Mouse (Mus musculus) MEL-GATA-1-ER (cell line): ENCODE data around the gene Smpd3.

Source experiments
- DNase-seq: peaks from one replicate; pipeline ENCODE4 v3.0.0-alpha.2; 2012; ENCODE audit warnings: low read depth; ENCODE audit errors: extremely low read depth

Gene Smpd3

DNA sequence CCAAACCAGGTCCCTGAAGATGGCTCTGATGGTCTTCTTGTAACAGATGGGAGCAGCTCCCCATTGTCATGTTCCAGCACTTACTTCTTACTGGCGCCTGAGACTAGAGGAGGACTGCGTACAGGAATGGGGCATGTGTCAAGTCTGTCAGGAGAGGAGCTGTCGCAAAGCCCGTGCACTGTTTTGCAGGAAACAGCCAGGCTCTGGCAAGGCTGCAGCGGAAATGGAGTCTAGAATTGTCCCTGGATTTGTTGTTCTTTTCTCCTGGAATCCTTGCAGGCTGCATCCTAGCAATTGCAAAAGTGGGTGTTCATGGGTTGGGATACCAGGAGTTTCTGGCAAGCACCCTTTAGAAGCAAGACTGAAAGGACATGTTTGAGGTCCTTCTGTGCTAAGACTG, 39.5 kb downstream of the Smpd3 start:
- no peak for DNase-seq

DNA sequence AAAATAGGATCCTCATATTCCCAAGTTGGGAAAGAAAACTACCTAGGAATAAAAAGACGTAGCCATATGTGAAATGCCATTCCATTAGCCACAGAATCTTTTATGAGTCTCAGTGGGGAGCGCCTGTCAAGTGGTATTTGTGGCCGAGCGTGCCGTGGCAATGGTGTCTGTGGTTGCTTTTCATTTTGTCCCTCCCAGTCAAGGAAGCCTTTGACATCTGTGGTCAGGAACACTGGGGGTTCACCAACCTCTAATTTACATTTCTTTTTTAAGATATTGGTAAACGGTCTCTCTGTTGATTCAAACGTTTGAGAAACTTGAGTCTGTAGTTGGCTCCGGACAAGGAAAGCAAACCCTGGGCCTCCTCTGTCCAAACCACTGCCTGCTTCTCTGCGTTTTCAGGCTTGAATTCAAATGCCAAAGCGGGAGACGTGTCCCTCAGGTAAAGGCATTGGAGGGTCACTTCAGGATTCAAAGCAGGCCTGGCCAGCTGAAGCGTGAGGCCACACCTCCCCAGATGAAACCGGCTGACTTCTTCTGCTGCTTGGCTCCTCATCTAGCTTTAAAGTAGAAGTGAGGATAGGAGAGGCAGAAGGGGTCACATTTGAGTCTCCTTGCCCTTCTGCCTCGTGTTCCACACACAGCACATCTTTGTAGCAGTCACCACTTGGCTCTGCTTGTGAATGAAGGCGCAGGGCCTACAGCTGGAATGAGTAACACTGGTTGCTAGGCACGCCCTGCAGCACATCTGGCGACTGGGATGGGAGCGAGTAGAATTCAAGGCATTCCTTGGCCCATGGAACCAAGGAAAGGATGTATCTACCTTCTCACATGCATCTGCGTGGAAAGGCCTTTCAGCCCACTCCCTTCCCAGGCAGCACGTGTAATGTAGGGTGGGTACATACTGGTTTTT, 45.0 kb downstream of the Smpd3 start:
- no peak for DNase-seq

DNA sequence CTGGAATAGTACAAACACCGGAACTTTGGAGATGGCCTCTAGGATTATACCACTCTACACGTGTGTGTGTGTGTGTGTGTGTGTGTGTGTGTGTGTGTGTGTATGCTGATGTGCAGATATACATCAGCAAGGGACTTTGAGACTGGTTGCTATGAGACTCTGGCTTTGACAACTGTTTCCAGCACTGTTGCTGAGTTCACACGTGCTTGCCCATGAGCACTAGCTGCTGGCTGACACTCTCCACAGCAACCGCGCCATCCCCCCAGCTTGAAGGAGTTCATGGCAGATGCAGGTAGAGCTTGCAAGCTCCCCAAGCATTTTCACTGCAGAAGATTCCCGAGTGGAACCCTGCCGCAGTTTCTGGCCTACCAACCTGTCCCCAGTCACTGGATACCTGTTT, 48.3 kb downstream of the Smpd3 start:
- DNase-seq, result no peak

DNA sequence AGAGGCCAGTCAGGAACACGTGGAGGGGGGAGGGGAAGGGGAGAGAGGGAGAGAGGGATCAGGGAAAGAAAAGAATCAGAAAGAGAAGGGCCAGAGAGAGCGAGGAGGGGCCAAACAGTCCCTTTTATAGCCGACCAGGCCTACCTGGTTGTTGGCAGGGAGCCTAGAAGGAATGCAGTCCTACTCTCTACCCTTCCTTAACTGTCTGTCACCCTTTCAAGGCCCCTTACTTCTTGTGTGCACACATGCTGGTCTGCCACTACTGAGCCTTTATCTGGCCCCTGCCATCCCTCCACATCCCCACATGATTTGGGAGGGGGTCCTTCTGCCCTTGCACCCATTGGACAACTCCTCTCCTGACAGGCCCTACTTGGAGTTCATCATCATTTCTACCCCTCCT, 49.1 kb downstream of the Smpd3 start:
- no peak for DNase-seq

DNA sequence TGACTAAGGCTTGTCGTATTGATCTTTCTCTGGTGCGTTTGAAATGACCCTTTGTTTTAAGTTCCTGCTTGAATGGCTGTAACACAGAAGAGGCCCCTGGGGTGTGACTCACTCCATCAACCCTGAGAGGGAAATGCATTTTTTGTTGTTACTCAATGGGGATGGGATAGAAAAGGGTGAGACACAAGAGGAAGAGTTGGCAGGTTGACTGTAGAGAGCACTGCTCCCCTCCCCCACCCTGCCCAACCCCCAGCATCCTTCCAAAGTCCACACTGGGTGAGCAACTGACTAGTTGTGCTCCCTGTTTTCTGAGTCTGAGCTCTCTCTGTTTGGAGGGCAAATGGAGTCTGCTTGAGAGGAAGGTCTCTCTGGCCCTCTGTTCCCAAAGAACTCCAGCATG, 50.3 kb downstream of the Smpd3 start:
- no peak for DNase-seq

DNA sequence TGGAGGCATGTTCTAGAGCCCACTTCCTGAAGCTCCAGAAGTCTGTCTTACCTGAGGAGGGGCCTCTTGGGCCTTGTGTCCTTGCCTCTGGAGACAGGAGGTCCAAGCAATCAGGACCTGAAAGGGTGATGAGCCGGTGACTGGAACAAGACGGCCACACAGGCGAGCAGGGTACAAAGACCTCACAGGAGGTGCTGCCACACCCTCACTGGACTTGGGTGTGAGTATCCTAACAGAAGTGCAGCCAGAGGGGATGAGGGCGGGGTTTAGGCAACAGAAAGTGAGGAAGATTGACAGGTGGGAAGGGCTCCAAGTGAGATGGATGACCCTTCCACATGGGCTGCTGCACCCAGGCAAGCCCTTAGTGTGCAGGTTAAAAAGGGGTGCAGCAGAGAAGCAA, 56.9 kb downstream of the Smpd3 start:
- DNase-seq, result no peak

DNA sequence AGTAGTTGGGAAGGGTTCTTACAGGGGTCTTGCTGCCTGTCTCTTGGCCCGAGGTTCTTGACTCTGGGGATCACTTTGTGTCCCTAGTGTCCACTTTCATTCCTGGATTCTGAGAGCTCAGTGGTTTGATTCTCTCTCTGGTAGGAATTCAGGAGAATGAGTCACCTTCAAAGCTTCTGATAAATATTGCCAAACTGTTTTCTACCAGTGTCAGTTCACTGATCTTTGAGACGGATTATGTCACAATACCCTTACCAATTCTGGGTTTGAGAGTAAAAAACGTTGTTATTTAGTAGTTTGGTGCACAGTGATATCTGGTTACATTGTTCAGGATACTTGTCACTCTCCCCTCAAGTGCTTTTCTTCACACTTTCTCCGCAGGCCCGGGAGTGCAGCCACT, 57.6 kb downstream of the Smpd3 start:
- DNase-seq, result no peak

DNA sequence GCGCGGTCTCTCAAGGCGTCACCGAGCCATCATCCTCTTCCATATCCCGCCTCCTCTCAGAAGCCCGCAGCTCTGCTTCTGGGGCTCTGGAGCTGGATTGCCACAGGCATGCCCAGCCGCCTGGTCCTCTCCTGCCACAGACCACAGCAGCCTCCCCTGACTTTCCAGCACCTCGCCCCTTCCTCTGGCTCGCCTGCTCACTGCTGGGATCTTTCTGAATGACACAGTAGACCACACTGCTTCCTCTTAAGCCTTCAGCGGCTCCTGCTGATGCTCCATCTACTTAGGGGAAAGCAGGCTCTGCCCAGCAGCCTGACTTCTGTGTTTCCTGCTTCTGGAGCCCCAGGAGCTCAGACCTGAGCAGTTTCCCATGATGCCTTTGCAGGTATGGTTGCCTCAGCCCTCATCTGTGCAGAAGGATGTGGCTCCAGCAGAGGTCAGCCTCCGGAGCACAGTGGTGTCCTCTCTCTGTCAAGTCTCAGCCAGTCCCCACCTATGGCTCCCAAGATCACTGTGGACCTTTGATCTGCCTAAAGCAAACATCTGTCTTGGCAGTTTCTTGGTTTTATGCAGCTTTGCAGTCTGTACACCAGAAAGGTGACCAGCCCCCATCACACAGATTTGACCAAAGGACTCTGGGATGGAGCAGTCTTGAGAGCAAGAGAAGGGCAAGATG, 59.3 kb downstream of the Smpd3 start:
- no peak for DNase-seq

DNA sequence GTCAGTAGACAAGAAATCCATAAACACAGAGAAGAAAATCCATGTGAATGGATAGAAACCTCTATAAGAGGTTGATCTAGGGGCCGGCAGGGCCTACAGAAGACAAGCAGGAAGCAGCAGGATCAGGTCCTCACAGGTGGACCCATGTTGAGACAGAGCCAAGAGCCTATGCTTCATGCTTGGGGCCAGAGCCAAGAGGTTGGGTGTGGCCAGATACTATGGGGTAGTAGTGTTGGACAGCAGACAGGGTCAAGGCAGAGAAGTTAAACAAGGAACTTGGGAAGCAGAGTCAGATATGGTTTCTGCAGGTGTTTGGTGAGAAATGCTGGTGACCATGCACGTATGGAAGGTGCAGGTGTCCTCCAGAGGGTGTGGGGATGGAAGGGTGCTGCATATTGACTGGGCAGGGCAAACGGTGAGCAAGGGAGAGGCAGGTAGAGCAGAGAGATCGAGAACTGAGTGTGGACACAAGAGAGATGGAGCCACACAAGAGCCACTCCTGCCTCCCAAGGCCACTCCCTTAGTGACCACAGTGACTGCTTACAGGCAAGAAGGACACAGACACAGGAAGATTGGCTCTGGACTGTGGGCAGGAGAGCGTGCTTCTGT, 61.0 kb downstream of the Smpd3 start:
- DNase-seq, result no peak

DNA sequence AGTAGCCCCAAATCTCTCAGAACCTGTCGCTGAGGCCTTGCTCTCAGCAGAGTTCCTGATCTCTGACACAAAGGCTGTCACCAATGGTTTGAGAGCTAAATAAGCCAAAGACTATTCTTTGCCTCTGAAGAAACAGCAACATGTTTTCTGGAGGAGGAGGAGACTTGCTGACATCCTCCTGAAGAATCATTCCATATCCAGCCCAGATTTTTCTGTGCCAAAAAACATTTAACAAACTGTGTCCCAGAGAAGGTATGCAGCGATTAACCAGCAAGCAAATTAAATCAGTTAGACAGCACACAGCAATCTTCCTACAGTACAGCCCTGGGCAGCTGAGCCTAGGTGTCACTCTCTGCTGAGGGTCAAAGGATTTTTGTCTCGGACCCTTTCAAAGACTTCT, 64.3 kb downstream of the Smpd3 start:
- no peak for DNase-seq

DNA sequence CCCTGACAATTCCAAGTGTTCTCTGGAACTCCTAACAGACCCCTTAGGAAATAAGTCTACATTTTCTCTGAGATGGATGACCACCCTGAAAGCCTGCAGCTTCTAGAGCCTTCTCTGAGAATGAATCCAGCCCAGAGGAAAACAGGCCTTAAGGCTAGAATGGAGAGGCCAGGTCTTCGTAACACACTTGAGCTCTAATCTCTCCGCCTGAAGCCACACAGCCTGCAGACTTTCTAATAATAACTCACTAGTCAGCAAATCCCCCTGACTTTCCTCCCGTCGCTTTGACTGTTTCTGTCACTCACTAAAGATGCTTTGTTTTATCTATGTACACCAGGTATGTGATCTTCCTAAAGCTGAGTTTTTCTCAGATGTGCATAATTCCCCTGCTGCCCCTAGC, 66.4 kb downstream of the Smpd3 start:
- DNase-seq, result no peak

DNA sequence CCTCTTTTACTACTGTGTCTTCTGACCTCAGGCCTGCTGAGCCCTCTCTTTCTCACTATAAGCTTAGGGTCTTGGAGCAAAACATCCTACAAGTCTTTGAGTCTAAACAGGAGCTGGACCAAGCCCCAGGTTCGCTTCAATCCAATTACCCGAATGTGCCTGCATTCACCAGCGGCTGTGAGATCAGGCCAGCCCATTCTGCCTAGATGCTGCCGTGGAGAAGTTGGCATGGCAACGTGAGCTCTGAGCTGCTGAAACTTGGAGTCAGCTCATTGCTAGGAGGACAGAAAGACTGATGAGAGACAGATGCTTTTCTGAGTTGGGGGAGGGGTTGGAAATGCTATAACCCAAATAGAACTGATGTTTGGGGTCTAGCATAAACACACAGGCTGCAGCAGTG, 67.0 kb downstream of the Smpd3 start:
- no peak for DNase-seq

DNA sequence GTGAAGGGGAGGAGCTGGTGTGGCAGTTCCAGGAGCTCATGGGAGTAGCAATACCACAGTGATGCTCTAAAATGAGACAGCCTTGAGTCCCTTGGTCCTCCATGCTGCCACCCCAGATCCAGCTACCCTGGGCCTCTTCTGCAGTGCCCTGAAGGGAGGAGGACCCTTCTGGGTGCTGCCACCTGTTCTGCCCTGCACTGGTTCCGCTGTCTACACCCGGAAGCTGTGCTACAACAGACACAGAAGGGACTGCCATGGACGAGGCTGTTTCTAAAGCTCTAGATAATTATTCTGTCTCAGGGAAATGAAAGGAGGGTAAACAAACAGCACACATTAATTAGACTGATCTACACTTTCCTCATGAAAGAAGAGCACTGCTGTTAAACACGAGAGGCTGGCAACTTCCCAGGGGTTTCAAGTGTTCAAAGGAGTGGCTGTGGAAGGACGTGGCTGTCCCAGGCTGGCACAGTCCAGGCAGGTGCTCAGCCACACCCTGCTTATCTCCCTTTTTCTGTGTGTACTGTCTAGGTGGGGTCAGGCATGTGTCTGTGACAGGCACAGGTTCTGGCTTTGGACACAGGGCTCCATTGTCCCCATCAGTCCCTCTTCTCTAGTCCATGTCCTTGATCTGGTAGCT, 69.0 kb downstream of the Smpd3 start:
- DNase-seq, result no peak

DNA sequence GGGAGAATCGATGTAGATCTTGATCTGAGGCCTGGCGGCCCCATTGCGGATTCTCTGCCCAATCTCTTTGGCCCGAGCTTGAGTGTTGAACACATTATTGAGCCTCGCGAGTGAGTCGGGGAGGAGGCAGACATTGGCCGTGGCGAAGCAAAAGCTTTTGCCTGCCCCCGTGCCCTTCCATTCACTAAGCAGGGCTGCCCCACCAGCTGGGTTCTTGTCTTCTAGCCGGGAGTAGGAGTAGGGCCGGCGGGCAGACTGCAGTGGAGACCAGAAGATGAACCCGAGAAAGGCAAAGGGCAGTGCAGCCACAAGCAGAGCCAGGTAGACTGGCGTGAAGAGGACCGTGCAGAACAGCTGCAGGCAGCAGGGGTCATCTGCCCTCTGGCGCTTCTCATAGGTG, 72.4 kb downstream of the Smpd3 start:
- no peak for DNase-seq

DNA sequence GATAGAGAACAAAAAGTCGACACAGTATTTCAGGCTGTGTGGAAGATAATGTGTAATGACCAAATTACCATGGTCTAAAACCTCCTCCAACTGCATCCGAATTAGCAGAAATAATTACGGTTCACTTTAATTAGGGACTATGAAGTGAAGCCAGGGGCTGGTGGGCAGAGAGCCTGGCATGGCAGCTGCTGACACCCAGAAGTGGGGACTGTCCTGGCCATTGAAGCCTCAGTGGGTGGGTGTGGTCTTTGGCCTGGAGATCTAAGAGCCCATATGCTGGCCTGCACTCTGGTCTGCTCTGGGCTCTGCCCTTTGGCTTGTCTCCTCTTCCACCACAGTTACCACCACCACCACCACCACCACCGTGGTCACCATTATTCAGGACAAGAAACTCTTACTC, 73.9 kb downstream of the Smpd3 start:
- no peak for DNase-seq

DNA sequence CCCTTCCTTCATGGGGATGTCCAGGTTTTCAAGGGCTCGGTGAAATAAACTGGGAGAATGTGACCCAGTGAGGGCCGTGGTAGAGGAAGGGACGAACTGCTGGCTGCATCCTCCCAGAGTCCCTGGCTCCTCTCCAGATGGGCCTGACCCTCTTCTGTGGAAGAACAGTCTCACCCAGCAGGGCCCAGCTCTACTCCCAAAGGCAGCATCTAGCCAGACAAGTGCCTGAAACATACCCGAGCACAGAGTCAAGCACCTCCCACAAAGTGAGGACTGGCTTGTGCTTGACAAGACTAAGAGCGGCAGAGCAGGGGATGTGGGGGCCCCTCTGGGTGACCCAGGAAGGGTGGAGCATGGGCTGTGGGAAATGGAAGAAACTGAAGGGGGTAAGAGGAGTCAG, 75.4 kb downstream of the Smpd3 start:
- no peak for DNase-seq

DNA sequence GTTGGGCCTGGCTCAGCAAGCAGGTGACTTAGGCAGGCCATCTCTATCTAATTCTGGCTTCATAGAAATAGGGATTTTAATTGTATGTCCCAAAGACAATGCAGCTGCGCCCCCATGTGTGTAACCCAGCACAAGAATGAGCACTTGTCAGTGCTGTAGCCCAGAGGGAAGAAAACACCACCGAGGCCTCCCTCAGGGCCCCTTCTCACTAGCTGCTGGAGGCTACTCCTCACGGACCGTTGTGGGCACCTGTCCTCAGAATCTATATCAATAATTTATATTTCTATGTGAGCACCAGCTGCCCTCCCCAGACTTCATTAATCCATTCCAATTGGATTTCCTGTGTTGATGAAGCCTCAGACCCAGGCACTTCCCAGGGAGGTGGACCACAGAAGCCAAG, 76.9 kb downstream of the Smpd3 start:
- no peak for DNase-seq

DNA sequence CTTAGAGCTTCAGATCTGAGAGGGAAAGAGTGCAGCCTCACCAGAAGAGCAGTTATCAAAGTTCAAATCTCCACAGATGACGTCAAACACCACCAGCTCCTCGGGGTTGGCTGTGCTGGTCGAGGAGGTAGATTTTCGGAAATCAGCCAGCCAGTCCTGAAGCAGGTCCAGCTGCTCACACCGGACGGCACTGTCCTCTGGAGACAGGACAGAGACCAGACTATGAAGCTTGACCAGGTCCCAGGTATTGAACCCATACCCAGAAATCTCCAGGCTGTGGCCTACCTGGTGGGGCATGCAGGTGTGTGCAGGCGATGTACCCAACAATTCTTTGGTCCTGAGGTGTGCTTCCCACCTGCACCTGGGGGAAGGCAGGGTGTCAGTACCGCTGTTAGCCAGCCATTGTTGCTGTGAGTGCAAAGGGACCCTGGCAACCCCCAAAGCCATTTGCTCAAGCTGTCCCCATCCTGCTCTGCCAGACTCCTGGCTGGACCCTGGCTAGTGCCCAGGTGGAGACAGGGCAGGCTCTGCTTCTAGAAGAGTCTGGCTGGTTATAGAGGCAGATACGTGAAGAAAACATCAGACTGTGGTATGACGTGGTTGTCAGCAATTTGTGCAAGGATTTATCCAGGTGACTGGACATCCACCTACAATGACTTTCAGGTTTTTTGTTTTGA, 78.1 kb downstream of the Smpd3 start:
- DNase-seq, result no peak

DNA sequence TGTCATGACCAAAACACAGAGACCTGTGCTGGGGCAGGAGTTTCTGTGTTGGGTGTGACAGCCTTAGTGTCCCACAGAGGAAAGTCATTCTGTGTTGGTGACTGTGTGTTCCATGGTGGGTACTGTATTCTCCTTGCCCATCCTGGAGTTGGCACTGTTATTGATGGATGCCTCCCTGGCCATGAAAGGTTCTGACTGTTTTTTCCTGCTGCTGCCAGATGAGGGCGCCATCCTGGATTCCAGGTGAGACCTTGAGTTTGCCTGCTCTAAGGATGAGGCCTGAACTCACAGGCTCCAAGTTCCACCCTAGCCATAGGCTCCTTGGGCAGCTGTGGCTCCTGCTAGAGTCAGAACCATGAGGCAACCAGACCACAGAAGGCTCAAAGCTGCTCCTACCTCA, 79.6 kb downstream of the Smpd3 start:
- DNase-seq, result peak; percentile 2

DNA sequence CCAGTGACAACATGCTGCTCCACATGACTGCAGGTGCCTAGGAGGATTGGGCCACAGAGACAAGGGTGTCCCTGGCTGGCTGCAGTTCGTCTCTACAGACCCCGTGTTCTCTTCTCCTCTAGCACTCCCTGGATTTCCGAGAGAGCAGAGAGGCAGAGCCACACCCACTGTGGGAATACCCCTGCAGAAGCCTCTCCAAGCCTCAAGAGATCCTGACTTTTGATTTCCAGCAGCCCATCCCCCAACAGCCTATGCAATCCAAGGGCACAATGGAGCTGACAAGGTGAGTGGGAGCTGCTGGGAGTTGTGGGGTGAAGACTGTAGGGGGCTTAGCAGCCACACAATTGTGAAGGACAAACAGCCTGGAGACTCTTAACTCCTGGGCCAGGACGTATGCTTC, 87.6 kb downstream of the Smpd3 start:
- DNase-seq, result no peak

DNA sequence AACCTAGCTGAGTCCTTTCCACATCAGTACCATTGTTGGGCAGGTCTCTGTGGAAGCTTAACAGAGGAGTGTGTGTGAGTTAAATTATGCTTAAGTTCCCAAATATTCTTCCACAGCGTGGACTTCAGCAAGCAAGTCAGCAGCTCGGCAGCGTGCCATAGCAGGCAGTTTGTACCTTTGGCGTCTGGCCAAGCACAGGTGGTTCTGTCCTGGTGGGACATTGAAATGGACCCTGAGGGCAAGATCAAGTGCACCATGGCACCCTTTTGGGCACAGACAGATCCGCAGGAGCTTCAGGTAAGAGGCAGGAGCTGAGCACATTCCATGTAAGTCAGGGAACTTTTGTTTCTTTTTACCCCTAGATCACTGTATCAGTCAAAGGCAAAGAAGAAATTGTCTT, 100.7 kb downstream of the Smpd3 start:
- DNase-seq, result no peak
